Mouse (Mus musculus): Measurements from ENCODE around the gene Pecam1.
"Not testable (repeated sequence)": the region's sequence is repeated elsewhere in the genome, so short reads cannot be mapped to it uniquely, and the experiment has no call there.

Gene Pecam1

DNA sequence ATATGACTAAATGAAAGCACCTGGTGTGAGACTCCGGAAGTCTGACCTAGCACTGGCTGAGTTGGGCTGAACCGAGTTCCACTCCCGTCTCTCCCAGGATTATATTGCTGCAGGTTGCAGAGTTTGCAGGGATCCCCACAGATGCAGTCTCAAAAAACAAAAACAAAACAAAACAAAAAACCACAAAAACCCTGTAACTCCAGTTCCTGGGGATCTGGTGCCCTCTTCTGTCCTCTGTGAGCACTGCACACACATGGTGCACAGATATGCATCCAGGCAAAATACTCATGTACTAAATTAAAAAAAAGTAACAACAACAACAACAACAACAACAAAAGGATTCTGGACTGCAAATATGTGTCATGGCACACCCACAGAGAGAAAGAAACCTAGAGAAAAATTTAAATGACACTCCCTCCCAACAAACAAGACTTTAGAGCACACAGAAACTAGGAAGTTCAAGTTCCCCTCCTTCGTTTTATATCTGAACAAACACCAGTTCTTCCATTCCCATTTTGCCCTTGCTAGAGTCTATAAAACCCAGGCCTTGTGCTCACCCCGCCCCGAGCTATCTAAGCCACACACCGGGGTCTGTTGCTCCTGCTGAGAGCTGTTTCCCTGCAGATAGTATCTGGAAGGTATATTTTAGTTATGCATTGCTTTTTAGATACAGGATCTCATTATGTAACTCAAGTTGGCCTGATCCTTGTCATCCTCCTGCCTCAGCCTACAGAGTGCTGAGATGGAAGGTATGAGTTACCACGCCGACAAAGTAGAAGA is 20.0 kb upstream of the Pecam1 start:
- DNase-seq (ENCODE audit: low read depth, low spot score) = no peak

DNA sequence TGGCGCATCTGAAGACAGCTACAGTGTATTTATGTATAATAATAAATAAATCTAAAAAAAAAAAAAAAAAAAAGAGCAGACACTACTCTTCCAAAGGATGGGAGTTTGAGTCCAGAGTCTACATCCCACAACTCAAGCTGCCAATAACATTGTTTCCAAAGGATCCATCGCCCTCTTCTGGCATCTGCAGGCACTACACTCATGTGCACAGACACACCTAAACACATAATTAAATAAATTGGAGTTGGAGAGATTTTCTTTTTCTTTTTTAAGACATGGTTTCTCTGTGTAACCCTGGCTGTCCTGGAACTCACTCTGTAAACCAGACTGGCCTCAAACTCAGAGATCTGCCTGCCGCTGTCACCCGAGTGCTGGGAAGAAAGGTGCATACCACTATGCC is 17.1 kb upstream of the Pecam1 start:
- no peak for DNase-seq (ENCODE audit: low read depth, low spot score)

DNA sequence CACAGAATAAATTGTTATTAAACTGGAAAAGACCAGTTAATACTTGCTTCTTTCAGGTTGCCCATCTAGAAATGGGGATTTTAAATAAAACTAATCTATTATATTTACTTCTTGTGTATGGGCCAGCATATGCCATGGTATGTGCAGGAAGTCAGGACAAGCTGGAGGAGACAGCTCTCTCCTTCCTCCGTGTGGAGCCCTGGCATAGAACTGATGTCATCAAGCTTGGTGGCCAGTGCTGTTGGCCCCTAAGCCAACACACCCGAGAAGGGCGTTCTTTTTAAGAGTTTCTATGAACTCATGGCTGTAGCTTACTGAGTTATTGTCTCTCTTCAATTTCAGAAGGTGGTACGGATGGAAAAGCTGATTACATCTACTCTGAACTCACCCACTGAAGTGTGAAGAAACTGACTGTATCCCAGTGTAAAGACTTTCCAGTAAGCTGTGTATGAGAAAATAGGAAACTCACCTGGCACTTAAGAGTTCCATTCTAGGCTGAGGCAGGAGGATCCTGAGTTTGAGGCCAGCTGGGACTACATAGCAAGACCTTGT is 16.3 kb upstream of the Pecam1 start:
- no peak for DNase-seq (ENCODE audit: low read depth, low spot score)

DNA sequence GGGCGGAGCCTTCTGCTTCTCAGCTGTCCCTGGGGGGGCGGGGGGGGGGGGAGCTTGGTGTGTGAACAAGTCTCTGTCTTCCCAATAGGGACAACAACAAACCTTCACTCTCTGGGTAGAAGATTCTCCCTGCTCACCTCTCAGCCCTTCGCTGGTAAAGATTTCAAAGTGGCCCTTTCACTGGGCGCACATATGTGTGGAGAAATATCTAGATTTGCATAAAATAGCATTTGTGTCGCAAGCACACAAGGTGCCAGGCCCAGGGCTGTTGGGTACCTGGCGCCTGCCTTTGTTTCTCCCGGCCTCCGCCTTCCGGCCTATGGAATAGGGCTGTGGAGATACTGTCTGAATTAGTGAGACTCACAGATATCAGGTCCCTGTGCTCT is 12.4 kb upstream of the Pecam1 start:
- DNase-seq (ENCODE audit: low read depth, low spot score) = no peak

DNA sequence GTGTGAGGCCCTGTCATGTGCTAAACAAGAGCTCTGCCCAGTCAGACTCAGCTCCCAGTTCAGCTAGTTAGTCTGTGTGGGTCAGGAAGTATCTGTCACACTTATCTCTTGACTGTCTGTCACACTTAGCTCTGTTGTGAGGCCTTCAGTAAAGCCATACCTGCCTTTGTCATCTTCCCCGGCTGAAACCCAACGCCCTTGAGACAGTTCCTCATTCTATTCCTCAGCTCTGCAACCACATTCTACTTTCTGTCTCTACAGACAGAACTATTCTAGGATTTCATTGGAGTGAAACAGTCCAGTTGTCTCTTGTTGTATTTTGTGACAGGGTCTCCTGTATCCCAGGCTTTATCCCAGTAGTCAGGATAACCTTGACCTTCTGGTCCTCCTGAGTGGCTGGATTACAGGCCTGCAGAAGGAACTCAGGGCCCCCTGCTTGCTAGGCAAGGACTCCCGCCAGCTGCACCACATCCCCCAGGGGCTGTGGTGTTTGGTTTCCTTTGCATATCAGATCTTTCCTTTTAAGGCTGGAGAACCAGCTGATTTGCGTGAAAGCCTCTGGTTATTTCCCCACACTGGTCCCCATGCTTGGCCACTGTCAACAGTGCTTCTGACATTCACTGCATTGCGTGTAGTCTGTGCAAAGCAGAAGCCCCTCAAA is 11.8 kb upstream of the Pecam1 start:
- DNase-seq (ENCODE audit: low read depth, low spot score) = no peak

DNA sequence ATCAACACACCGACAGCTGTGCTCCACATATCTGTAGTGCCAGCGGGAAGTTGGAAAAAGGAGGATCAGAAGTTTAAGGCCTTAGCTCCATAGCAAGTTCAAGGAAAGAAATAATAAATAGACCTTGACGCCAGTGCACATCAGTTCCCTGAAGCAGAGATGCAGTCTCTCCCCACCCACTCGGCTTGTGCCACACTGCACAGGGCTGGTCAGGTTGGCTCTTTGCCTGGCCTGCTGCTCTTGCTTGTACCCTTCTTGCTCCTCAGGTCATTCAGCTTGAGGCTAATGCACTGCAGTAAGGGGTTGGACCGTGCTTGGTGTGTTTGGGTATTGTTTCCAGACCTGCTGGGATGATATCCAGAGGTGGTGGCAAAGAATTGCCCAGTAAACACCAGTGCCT is 10.1 kb upstream of the Pecam1 start:
- no peak for DNase-seq (ENCODE audit: low read depth, low spot score)

DNA sequence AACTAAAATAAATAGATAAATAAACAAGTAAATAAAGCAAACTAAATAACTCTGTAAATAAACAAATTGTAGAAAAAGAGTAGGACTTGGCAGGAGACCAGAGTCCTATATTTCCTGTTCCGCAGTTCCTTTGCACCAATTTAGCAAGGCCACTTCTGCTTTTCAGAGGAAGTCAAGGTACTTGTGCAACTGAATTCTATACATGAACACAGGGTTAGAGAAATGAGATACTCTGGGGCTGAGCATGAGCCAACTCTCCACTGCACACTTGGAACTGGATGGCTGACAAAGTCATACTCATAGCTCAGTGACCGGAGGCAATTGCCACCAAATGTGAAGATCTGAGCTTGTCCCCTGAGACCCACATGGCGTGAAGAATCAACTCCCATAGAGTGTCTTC is 8.6 kb upstream of the Pecam1 start:
- no peak for DNase-seq (ENCODE audit: low read depth, low spot score)

DNA sequence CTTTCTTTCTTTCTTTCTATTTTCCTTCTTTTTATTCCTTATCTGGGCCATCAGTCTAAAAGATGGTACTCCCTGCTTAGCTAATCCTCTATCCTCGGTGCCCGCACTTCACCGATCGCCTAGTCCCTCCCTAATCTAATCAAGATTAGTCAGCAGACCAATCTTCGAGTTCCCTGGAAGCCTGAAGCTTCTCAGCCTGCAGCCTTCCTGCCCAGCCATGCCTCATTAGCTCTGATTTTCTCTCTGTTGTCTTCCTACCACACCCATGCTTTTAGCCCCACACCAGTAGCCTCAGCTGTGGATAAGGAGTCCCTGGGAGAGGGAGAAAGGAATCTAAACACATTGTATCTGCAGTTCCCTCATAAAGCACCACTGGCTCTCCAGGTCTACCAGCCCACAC is 5.2 kb upstream of the Pecam1 start:
- no peak for DNase-seq (ENCODE audit: low read depth, low spot score)

DNA sequence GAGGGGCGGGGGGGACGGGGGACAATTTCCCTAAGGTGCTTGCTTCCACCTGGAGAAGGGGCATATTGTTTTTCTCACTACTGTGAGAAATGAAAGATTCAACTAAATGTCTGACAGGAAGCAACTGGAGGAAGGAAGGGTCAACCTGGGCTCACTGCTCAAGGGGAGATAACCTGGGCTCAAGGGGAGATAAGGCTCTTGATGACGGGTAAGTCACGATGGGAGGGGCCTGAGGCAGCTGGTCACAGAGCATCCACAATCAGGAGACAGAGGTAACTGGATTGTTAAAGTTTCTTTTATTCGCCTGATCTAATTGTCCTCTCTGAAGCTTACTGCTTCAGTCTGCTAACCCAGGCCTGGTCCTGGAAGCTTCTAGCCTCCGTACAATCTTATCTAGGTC is 2.9 kb upstream of the Pecam1 start:
- DNase-seq (ENCODE audit: low read depth, low spot score) = no peak

DNA sequence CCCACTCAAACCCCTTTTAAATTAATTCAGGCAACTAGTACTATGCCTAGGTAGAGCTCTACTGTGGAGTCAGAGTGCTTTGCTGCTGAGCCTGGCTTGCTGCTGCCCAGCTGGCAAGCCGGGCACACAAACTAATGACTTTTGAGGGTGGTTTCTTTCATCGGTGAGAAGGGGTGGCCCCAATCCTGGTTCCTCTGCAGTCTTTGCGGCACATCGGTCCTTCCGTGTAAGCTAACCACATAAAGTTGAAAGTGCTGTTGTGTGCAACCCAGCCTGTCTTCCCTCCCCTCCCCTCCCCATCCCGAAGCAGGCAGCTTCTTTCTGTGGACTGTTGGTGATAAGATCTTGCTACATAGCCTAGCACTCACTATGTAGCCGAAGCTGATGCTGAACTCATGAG is 1.7 kb upstream of the Pecam1 start:
- no peak for DNase-seq (ENCODE audit: low read depth, low spot score)

DNA sequence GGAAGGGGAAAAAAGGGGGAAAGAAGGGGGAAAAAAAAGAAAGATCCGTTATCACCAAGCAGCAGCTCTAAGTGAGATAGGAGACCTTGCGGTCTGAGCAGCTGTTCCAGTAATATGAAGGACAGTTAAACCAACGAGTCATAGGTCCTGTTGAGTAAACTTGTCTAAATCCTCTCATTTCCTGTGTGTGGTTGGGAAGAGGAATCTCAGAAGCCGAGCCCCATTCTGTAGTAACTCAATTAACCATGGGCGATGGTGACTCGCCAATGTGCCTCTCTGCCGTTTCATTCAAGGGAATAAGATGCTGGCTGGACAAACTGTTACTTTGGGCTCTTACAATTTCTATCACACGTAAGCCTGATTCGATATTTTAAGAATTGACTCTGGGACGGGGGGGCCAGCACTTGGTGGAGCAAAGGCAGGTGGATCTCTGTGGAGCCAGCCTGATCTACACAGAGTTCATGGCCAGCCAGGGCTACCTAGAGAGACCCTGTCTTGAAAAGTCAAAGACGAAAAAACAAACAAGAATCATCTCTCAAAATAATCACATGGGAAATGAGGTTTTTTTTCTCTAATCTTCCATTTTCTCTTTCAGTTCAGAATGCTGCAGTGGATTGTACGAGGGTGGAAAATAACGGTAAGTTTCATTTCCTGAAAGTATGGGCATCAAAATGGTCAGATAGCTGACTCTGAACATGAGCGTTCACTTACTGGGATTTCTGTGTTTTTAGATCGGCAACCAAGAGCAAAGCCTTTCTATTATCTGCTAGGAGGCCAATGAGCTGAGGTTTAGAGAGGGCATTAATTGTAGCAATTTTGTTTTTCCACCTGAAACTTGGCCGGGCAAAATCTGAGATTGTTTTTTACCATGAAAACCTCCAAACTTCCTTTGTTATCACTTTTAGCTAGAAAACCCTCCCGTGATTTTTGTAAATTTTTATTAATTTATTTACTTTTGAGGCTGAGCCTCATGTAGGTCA is 901 bp upstream of the Pecam1 start, which contains the start of gene Milr1:
Gene Milr1 (plus strand): TSS at position 188 of the 980 bp plus-strand sequence.
- DNase-seq (ENCODE audit: low read depth, low spot score) = no peak

DNA sequence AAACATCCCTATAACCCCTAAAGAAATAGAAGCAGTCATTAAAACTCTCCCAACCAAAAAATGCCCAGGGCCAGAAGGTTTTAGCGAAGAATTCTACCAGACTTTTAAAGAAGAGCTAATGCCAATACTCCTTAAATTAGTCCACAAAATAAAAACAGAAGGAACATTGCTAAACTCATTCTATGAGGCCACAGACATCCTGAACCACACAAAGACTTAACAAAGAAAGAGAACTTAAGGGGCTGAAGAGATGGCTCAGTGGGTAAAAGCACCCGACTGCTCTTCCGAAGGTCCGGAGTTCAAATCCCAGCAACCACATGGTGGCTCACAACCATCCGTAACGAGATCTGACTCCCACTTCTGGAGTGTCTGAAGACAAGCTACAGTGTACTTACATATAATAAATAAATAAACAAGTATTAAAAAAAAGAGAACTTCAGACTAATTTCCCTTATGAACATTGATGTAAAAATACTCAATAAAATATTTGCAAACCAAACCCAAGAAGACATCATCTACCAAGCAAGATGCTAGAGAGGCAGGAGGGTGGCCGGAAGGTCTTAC is 789 bp downstream of the Pecam1 start:
- DNase-seq (ENCODE audit: low read depth, low spot score) = not testable (repeated sequence)

DNA sequence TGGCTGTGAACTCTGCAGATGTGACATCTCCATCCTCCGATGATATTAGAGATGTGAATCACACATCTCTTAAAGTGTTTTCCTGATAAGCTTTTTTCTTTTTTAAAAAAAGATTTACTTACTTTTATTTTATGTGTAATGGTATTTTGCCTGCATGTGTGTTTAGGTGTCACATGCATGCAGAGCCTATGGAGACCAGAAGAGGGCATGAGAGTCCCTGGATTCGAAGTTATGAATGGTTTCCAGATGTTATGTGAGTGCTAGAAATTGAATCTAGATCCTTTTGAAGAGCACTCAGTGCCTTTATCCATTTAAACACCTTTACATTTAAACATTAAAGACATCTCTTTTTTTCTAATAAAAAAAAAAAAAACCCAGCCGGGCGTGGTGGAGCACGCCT is 5.5 kb downstream of the Pecam1 start:
- DNase-seq (ENCODE audit: low read depth, low spot score) = no peak

DNA sequence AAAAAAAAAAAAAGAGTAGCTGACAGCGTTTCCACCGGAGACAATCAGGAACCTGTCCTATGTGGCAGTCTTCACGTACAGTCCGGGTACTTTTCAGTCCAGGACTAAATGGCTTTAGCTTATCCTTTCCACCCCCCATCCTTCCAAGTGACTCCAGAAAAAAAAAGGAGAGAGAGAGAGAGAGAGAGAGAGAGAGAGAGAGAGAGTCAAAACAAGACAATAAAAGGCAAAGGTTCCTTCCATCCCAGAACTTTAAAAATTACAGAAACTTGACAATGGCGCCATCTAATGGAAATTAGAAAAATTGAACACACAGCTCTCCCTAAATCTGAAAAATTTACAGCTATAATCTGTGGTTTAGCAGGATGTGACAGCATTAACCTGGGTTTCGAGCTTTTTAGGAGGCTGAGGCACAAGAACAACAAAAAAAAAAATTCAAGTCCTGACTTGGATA is 8.0 kb downstream of the Pecam1 start:
- no peak for DNase-seq (ENCODE audit: low read depth, low spot score)

DNA sequence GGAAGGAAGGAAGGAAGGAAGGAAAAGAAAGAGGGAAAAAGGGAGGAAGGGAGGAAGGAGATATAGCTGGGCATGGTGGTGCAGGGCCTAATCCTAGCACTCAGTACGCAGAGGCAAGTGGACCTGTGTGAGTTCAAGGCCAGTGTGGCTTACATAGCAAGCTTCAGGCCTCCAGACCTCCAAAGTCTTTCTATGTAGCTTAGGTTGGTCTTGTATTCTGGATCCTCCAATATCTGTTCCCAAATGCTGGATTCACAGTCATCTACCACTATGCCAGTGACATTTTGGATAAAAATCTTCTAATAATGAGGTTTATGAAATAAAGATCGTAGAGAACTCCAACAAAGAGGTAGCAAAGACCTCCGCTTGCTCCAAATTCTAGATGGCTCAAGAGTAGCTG is 8.6 kb downstream of the Pecam1 start:
- DNase-seq (ENCODE audit: low read depth, low spot score) = no peak

DNA sequence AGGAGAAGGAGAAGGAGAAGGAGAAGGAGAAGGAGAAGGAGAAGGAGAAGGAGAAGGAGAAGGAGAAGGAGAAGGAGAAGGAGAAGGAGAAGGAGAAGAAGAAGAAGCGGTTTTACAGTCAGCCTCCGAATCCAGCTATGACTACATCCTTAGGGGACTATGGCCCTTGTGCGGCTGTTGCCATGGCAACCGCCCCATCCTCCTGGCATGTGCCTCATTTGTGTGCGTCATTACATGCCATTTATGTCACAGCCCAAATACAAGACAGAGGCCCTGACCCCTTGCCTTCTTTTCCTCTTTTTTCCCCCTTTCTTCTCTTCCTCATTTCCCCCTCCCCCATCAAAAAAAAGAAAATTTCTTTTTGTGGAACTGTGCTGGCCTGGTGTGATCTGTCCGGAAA is 9.2 kb downstream of the Pecam1 start:
- no peak for DNase-seq (ENCODE audit: low read depth, low spot score)

DNA sequence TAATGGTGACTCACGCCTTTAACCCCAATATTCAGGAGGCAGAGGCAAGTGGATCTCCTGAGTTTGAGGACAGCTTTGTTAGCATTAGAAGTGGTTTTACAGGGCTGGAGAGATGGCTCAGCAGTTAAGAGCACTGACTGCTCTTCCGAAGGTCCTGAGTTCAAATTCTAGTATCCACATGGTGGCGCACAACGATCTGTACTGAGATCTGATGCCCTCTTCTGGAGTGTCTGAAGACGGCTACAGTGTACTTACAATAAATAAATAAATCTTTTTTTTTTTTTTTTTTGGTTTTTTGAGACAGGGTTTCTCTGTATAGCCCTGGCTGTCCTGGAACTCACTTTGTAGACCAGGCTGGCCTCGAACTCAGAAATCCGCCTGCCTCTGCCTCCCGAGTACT is 9.7 kb downstream of the Pecam1 start:
- DNase-seq (ENCODE audit: low read depth, low spot score) = not testable (repeated sequence)

DNA sequence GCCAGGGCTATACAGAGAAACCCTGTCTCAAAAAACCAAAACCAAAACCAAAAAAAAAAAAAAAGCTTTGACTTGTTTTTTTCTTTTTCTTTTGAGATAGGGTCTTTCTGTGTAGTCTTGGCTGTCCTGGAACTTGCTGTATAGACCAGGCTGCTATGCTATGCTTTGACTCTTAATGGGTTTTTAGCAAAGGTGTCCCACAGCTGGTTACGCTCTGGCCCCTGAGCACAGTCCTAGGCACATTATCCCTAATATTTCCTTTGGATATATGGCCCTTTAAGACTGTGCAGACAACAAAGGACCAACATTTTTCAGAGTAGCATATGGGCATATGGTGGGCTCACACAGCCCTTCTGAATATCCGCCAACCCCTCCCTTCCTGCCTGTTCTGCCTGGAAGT is 11.3 kb downstream of the Pecam1 start:
- no peak for DNase-seq (ENCODE audit: low read depth, low spot score)

DNA sequence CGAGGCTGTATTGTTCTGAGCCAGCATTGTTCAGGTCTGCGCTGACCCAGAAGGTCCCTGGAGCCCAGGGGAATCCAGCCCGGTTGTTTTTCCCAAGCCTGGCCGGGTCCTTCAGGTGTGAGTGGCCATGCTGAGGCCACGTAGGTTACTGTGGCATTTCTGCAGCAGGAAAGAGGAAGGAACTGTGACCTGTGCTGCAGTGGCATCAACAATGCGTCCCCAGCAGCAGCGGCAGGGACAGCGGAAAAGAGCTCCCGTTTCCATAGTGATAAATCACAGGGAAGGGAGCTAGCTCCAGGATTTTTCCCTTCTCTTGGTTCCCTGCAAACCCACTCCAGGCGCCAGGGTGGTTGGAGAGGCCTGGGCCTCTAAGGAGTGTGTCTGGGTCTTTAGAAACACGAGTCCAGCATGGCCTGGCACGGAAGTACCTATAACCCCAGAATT is 13.2 kb downstream of the Pecam1 start:
- DNase-seq (ENCODE audit: low read depth, low spot score) = no peak

DNA sequence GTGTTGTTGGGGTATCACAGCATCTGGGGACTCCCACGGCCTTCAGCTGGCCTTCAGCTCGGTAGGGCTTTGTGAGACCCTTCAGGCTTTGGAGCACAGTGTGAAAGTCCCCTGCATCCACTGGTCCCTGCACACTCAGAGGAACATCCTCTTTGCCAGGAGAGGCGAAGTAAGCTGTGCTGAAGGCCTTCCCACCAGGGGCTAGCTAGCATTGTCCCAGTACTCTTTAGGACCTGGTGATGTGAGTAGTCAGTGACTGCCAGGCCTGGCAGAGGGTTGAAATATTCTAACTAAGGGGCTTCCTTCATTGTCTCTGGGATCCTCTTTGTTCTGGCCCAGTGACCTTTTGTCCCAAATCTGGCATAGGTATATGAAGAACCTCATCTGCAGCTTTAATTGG is 13.8 kb downstream of the Pecam1 start:
- DNase-seq (ENCODE audit: low read depth, low spot score) = no peak

DNA sequence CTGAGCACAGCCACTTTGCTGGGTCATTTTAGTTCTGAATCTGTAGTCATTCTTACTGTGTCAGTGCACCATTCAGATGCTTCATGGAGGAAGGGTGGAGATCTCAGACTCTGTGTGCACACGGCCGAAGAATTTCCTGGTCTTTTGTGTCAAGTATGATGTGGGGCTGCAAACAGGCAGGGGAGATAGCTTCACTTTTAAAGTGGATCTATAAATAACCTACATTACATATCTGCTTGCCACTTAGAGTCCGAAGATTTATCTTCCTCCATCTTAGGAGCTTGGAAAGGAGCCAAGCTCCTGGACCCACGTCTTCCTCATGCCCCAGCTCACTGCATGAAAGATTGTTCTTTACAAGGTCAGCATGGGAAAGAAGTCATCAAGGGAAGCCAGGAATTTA is 19.7 kb downstream of the Pecam1 start:
- DNase-seq (ENCODE audit: low read depth, low spot score) = no peak

All from telencephalon, adult 2 months (tissue).